Mouse (Mus musculus) stomach, embryonic 14.5 days (tissue): ENCODE measurements around the gene Abcd3. TPM values are rescaled to one million over a fixed set of nuclear protein-coding genes. Genes with fewer than 3 reads are reported as not detected.
"Not testable (repeated sequence)": the region's sequence is repeated elsewhere in the genome, so short reads cannot be mapped to it uniquely, and the experiment has no call there.

Experiments
- ATAC-seq: fragments of 200-750 bp; cut with Nextera tagmentation; 2 replicates; pipeline ENCODE4 v1.8.0; 2017; ENCODE audit warnings: low read depth, moderate TSS enrichment; ENCODE audit not compliant: insufficient number of reproducible peaks, insufficient read depth, low FRiP score
- H3K27ac ChIP-seq: fragments of 300-500 bp; sonication (generic); 2 replicates; pipeline ENCODE4 v1.5.1; 2014; ENCODE audit warnings: mild to moderate bottlenecking, low read length, moderate library complexity, mixed read lengths
- H3K27me3 ChIP-seq: fragments of 300-500 bp; sonication (generic); 2 replicates; pipeline ENCODE4 v1.6.1; 2014; ENCODE audit warnings: low read length, control low read depth, mixed read lengths; ENCODE audit not compliant: control insufficient read depth, insufficient read depth
- H3K36me3 ChIP-seq: fragments of 300-500 bp; sonication (generic); 2 replicates; pipeline ENCODE4 v1.6.1; 2014; ENCODE audit warnings: mild to moderate bottlenecking, control low read depth, low read length, moderate library complexity, mixed read lengths; ENCODE audit not compliant: control insufficient read depth, insufficient read depth
- H3K4me1 ChIP-seq: fragments of 300-500 bp; sonication (generic); 2 replicates; pipeline ENCODE4 v1.6.1; 2014; ENCODE audit warnings: low read length, control low read depth, mixed read lengths; ENCODE audit not compliant: control insufficient read depth, insufficient read depth
- H3K4me2 ChIP-seq: fragments of 300-500 bp; sonication (generic); replicated peaks from 2 replicates; pipeline ENCODE4 v1.6.1; 2014; ENCODE audit warnings: low read depth, low read length, control low read depth
- H3K4me3 ChIP-seq: fragments of 300-500 bp; sonication (generic); 2 replicates; pipeline ENCODE4 v1.5.1; 2014; ENCODE audit warnings: low read depth, low read length, control low read depth
- H3K9ac ChIP-seq: fragments of 300-500 bp; sonication (generic); replicated peaks from 2 replicates; pipeline ENCODE4 v1.6.1; 2014; ENCODE audit warnings: low read depth, mild to moderate bottlenecking, control low read depth, low read length, moderate library complexity, mixed read lengths
- H3K9me3 ChIP-seq: fragments of 300-500 bp; sonication (generic); 2 replicates; pipeline ENCODE4 v1.6.1; 2016; ENCODE audit warnings: low read depth, low read length, control low read depth; ENCODE audit not compliant: control insufficient read depth
- WGBS: fragments of 180-500 bp; shearing (Covaris S2); extraction: QIAGEN DNeasy Blood & Tissue Kit; methylation state at CpG from one replicate; pipeline ENCODE4 v1.1.7; 2014; 5-methylcytosine and 5-hydroxymethylcytosine counted together
- polyA plus RNA-seq: library from polyadenylated mRNA; unstranded; fragments of >200 nt; fragmentation: Nextera tagmentation; extraction: Ambion mirVana; gene quantifications from 2 replicates; pipeline ENCODE4 v1.2.1, GENCODE M21; 2014

Abcd3 gene
- polyA plus RNA-seq, 1 experiment from 2014 or later = 86.2 TPM

GRCm38 (mm10) chr3:121808246-121808645 lies 6.9 kb downstream of the Abcd3 start:
- no peak overlapping the region for H3K9ac ChIP-seq
- H3K9me3 ChIP-seq = no peaks in the 10 kb centered on the region
- H3K27me3 ChIP-seq = no peaks in the 10 kb centered on the region
- 84% methylated on average over 3 of the region's 3 CpGs for WGBS
- H3K4me3 ChIP-seq = no peak overlapping the region
- no peak for ATAC-seq
- no peak overlapping the region for H3K4me2 ChIP-seq
- no peaks in the 10 kb centered on the region for H3K4me1 ChIP-seq
- H3K27ac ChIP-seq = no peak overlapping the region
- H3K36me3 ChIP-seq = peaks cover 3% of the 10 kb centered on the region; the same call in 1 of the 2 replicates

DNA sequence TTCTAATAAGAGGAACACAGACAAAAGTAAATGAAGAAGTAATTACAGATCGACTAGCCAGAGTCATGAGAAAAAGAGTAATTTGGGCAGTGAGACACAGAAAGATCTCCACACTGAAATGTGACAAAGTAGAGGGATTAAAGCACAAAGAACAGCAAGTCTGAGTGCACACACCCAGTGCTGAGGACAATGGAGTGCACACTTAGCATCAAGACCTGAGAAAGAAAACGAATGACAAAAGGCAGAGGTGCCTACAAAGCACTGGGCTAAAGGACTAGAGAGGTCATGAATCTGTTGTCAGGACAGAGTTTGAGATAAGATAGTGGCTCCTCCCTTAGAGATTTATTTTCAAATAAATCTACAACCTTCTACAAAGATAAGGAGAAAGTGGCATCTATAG lies 20.9 kb downstream of the Abcd3 start:
- ATAC-seq = no peak
- no peaks in the 10 kb centered on the region; the same call in 1 of the 2 replicates for H3K9me3 ChIP-seq

DNA sequence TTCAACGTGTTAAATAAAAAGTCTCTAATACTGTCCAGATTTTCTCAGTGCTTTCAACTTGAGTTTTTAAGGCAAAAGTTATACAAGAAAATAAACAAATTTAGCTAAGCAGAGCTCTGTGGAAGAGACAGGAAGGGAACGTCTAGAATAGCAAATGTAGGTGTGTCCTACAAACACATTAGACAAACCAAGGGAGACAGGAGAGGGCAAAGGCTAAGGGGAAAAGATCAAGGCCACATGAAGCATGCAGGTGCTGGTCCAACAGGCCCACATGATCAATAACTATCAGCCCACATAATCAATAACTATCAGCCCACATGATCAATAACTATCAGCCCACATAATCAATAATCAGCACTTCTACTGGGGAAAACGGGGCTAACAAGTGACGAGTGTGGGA lies 22.9 kb downstream of the Abcd3 start:
- H3K4me1 ChIP-seq = no peaks in the 10 kb centered on the region
- no peaks in the 10 kb centered on the region for H3K27me3 ChIP-seq
- peaks cover 4% of the 10 kb centered on the region for H3K36me3 ChIP-seq
- H3K27ac ChIP-seq = no peak overlapping the region
- H3K9me3 ChIP-seq = no peaks in the 10 kb centered on the region
- no peak overlapping the region for H3K4me2 ChIP-seq
- H3K4me3 ChIP-seq = no peak overlapping the region
- H3K9ac ChIP-seq = no peak overlapping the region
- 68% methylated on average over 4 of the region's 4 CpGs for WGBS
- ATAC-seq = no peak

More for the DNA sequence above, 20.9 kb downstream of the Abcd3 start:
- Histone ChIP-seq H3K27ac (no peak overlapping the region), H3K4me3 (no peak overlapping the region), H3K9ac (no peak overlapping the region), H3K36me3 (peaks cover 4% of the 10 kb centered on the region), H3K4me2 (no peak overlapping the region), H3K27me3 (no peaks in the 10 kb centered on the region), H3K4me1 (no peaks in the 10 kb centered on the region)
- WGBS = 50% methylated on average over 2 of the region's 2 CpGs

DNA sequence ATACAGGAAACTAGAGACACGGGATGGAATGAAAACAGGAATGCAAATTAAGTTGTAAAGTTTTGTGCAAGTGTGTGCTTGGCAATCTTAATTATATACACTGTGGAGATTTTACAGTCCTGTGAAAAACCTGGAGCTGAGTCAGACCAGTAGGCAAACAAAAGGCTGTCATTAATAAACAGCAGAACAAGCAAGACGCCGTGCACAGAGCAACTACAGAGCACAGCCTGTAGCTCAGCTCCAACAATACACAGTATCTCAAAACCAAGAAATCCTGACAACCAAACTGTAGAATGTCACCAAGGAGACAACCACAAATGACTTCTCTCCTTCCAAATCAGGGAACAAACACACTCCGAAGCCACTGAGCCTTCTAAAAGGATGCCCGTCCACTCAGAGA lies 24.7 kb downstream of the Abcd3 start:
- Histone ChIP-seq H3K36me3 (peaks cover 4% of the 10 kb centered on the region), H3K27ac (no peak overlapping the region), H3K9ac (no peak overlapping the region), H3K4me2 (no peak overlapping the region), H3K4me1 (no peaks in the 10 kb centered on the region), H3K27me3 (no peaks in the 10 kb centered on the region), H3K4me3 (no peak overlapping the region), H3K9me3 (no peaks in the 10 kb centered on the region)
- ATAC-seq = no peak
- WGBS = 58% methylated on average over 5 of the region's 5 CpGs

GRCm38 (mm10) chr3:121789790-121790189 lies 25.3 kb downstream of the Abcd3 start:
- Histone ChIP-seq H3K4me3 (no peak overlapping the region), H3K27ac (no peak overlapping the region), H3K36me3 (peaks cover 4% of the 10 kb centered on the region), H3K9ac (no peak overlapping the region), H3K9me3 (no peaks in the 10 kb centered on the region), H3K27me3 (no peaks in the 10 kb centered on the region), H3K4me1 (no peaks in the 10 kb centered on the region), H3K4me2 (no peak overlapping the region)
- 44% methylated on average over 5 of the region's 5 CpGs for WGBS
- ATAC-seq = no peak

DNA sequence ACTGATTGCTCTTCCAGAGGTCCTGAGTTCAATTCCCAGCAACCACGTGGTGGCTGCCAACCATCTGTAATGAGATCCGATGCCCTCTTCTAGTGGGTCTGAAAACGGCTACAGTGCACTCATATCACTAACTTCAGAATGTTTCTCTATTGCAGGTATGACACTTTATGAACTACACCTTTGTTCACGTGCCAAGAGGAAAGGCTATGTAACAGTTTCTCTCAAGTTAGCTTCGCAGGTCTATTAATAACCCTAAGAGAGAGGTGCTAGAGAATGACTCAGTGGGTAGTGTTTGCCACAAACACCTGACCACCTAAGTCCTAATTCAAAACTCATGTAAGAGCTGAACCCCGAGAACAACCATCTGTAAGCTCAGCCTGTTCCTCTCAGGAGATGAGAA lies 32.1 kb downstream of the Abcd3 start:
- H3K27me3 ChIP-seq = no peaks in the 10 kb centered on the region
- H3K9ac ChIP-seq = no peak overlapping the region
- no peak overlapping the region for H3K4me3 ChIP-seq
- H3K27ac ChIP-seq = no peak overlapping the region
- H3K4me2 ChIP-seq = no peak overlapping the region
- WGBS = 85% methylated on average over 6 of the region's 6 CpGs
- no peaks in the 10 kb centered on the region for H3K4me1 ChIP-seq
- no peak for ATAC-seq
- H3K36me3 ChIP-seq = peaks cover 8% of the 10 kb centered on the region
- H3K9me3 ChIP-seq = no peaks in the 10 kb centered on the region

- ATAC-seq = no peak
- peaks cover 18% of the 10 kb centered on the region for H3K36me3 ChIP-seq
- H3K4me3 ChIP-seq = no peak overlapping the region
- no peak overlapping the region for H3K4me2 ChIP-seq
- no peaks in the 10 kb centered on the region for H3K27me3 ChIP-seq
- no peak overlapping the region for H3K27ac ChIP-seq
- no peak overlapping the region for H3K9ac ChIP-seq
- 48% methylated on average over 7 of the region's 7 CpGs for WGBS
- H3K4me1 ChIP-seq = no peaks in the 10 kb centered on the region
- no peaks in the 10 kb centered on the region for H3K9me3 ChIP-seq
These were observed 37.2 kb downstream of the Abcd3 start for GRCm38 (mm10) chr3:121777943-121778342.

- not testable (repeated sequence) for H3K4me3 ChIP-seq, H3K27me3 ChIP-seq, H3K9ac ChIP-seq, H3K9me3 ChIP-seq, ATAC-seq, H3K4me1 ChIP-seq, H3K27ac ChIP-seq, H3K4me2 ChIP-seq
- WGBS = 89% methylated on average over 4 of the region's 4 CpGs
- peaks cover 44% of the 10 kb centered on the region for H3K36me3 ChIP-seq
These were observed 41.8 kb downstream of the Abcd3 start for GRCm38 (mm10) chr3:121773336-121773735.

- no peaks in the 10 kb centered on the region for H3K27me3 ChIP-seq
- WGBS = 95% methylated on average over 3 of the region's 3 CpGs
- no peak overlapping the region for H3K4me3 ChIP-seq
- no peaks in the 10 kb centered on the region for H3K9me3 ChIP-seq
- H3K36me3 ChIP-seq = peaks cover 58% of the 10 kb centered on the region
- H3K27ac ChIP-seq = no peak overlapping the region
- no peak overlapping the region for H3K9ac ChIP-seq
- no peak for ATAC-seq
- no peak overlapping the region for H3K4me2 ChIP-seq
- no peaks in the 10 kb centered on the region for H3K4me1 ChIP-seq
These were observed 46.3 kb downstream of the Abcd3 start for GRCm38 (mm10) chr3:121768770-121769169.
